Mouse (Mus musculus): Measurements from ENCODE around the gene Eif2ak4. TPM values are rescaled to one million over a fixed set of nuclear protein-coding genes. Genes with fewer than 3 reads are reported as not detected.

Gene Eif2ak4
- 2.8 TPM in 2 replicates for polyA plus RNA-seq (2021; fragmentation: Nextera tagmentation)
- long read RNA-seq, experiment 1, full-length matches to known transcripts: 14 of 30 reads
- long read RNA-seq, experiment 1, partial matches to known transcripts: 7 of 30 reads
- long read RNA-seq, experiment 1, other reads (novel, unspliced or antisense): 9 of 30 reads
- long read RNA-seq, experiment 2, partial matches to known transcripts: 7 of 9 reads
- long read RNA-seq, experiment 2, other reads (novel, unspliced or antisense): 2 of 9 reads

DNA sequence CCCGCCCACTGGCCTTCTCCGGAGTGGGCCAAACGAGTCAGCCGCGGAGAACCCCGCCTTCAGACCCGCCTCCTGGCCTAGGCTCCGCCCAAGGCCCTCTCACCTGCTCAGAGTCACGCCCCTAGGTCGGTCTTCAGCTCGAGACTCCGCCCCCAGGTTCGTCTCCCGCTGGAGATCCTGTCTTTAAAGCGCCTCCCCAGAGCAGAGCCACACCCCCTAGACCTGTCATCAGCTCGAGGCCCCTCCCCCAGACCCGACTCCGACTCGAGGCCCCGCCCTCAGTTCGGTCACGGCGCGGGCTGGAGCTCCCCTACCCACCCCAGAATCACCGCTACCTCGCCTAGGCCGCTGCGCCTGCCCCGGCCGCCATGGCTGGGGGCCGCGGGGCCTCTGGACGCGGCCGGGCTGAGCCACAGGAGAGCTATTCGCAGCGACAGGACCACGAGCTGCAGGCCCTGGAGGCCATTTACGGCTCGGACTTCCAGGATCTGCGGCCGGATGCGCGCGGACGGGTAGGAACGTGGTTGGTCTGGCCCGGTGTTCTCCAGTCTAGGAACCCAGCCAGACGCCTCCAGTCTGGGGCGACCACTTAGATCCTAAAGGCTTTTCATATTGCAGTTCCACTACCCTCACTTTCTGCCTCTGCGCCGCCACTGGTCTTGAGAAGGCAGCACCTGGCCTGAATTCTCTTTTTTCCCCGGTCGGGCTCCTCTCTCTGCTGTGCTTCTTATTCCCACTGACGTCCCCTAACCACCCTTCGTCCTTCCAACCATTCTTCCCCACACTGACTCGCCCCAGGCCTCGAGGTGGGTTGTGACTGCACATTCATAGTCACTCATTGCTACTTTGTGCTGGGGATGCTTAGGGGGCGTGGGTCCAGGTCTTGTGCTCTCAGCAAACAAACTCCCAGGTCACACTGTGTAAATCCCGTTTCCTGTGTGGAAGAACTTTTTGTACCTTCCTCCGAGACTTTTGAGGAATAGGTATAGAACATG is at the start of gene Eif2ak4:
Eif2ak4 (plus strand) TSS at position 278 of the 995 bp plus-strand sequence.

DNA sequence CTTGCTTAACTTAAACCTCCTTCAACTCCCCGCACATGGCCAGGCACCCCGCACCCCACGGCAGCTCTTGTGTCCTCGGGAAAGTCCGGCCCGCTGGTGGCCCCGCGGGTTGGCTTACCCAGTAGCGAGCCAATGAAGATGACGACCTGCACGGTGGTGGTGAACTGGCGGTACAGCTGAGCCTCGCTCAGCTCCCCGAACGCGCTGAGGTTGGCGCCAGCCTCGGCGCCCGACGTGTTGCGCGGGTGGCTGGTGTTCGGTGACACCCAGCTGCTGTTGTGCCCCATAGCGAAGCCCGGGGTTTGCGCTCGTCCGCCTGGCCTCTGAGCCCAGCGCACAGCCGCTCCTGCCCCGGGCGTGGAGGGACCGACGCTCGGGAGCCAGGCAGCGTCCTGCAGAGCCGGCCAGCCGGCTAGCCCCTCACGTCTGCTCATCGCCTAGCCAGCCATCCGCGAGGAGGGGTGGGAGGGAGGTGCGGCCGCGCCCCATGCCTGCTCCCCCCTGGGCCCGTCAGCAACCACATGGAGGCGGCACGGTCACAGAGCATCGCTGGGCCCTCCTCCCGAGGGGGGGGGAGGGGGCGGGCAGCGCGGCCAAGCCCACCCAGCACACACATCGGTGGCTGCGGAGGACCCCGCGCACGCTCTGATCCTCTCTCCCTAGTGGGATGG is 15.4 kb upstream of the Eif2ak4 start, which contains the start of gene Gpr176:
Gpr176 (minus strand) TSS at position 519 of the 671 bp plus-strand sequence.

DNA sequence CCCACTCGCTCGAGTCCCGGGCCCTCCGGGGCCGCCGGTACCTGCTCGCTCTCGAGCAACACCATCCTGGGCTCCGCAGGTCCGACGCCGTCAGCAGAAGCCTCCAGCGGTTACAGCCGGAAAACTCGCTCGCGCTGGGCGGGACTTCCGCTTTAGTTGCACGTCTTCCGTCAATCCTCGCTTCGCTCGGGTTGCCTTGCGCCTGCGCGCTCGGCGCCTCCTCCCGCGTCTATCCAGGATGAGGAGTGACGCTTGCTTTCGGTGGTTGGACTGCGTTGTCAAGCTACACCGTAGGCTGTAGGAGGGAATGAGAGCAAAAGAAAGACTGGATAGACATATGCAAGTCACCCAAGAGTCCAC is 91.1 kb downstream of the Eif2ak4 start, which contains the start of gene Srp14:
Srp14 (minus strand) TSS at position 162 of the 360 bp plus-strand sequence.

Other genes with a start within 250 kb of the Eif2ak4 start
- gene Fsip1, start 131.7 kb upstream of the Eif2ak4 start, polyA plus RNA-seq (2021; fragmentation: Nextera tagmentation): 0.26 and 0.47 TPM in 2 replicates
- gene Gpr176, start 15.2 kb upstream of the Eif2ak4 start, polyA plus RNA-seq (2021; fragmentation: Nextera tagmentation): 4.6 and 4.7 TPM in 2 replicates
- 478 and 487 TPM in 2 replicates for gene Srp14, start 91.1 kb downstream of the Eif2ak4 start, polyA plus RNA-seq (2021; fragmentation: Nextera tagmentation)
- 0.69 and 0.70 TPM in 2 replicates for gene Bmf, start 161.1 kb downstream of the Eif2ak4 start, polyA plus RNA-seq (2021; fragmentation: Nextera tagmentation)
- 0.28 and 0.49 TPM in 2 replicates for gene Bub1b, start 209.6 kb downstream of the Eif2ak4 start, polyA plus RNA-seq (2021; fragmentation: Nextera tagmentation)